Mouse (Mus musculus) embryonic facial prominence, embryonic 11.5 days (tissue): ENCODE data around the gene Tmem230. TPM values are rescaled to one million over a fixed set of nuclear protein-coding genes. Genes with fewer than 3 reads are reported as not detected.
"Not testable (repeated sequence)": the region's sequence is repeated elsewhere in the genome, so short reads cannot be mapped to it uniquely, and the experiment has no call there.

Source experiments
- ATAC-seq: fragments of 200-750 bp; cut with Nextera tagmentation; replicated peaks from 2 replicates; pipeline ENCODE4 v1.8.0; 2017; ENCODE audit warnings: low read depth; ENCODE audit not compliant: insufficient number of reproducible peaks, low FRiP score, low TSS enrichment
- DNase-seq: peaks from one replicate; pipeline ENCODE4 v3.0.0-alpha.2; 2015; ENCODE audit warnings: low spot score
- H3K27ac ChIP-seq: fragments of 300-500 bp; sonication (generic); replicated peaks from 2 replicates; pipeline ENCODE4 v1.5.1; 2014; ENCODE audit warnings: mild to moderate bottlenecking, low read depth, low read length, control low read depth
- H3K27me3 ChIP-seq: fragments of 300-500 bp; sonication (generic); 2 replicates; pipeline ENCODE4 v1.6.1; 2014; ENCODE audit warnings: mild to moderate bottlenecking, low read length, moderate library complexity, mixed read lengths; ENCODE audit not compliant: control insufficient read depth, insufficient read depth
- H3K36me3 ChIP-seq: fragments of 300-500 bp; sonication (generic); replicated peaks from 2 replicates; pipeline ENCODE4 v1.6.1; 2014; ENCODE audit warnings: low read depth, mild to moderate bottlenecking, low read length, moderate library complexity, mixed read lengths; ENCODE audit not compliant: control insufficient read depth, insufficient read depth
- H3K4me1 ChIP-seq: fragments of 300-500 bp; sonication (generic); 2 replicates; pipeline ENCODE4 v1.6.1; 2014; ENCODE audit warnings: low read length, mixed read lengths; ENCODE audit not compliant: control insufficient read depth, insufficient read depth
- H3K4me2 ChIP-seq: fragments of 300-500 bp; sonication (generic); 2 replicates; pipeline ENCODE4 v1.6.1; 2014; ENCODE audit warnings: low read depth, mild to moderate bottlenecking, control low read depth, low read length, moderate library complexity
- H3K4me3 ChIP-seq: fragments of 300-500 bp; sonication (generic); 2 replicates; pipeline ENCODE4 v1.5.1; 2014; ENCODE audit warnings: low read depth, low read length, control low read depth
- H3K9ac ChIP-seq: fragments of 300-500 bp; sonication (generic); replicated peaks from 2 replicates; pipeline ENCODE4 v1.6.1; 2014; ENCODE audit warnings: mild to moderate bottlenecking, control low read depth, low read length
- H3K9me3 ChIP-seq: fragments of 300-500 bp; sonication (generic); replicated peaks from 2 replicates; pipeline ENCODE4 v1.6.1; 2016; ENCODE audit warnings: mild to moderate bottlenecking, low read length, inconsistent platforms, mixed read lengths; ENCODE audit not compliant: control insufficient read depth
- WGBS: fragments of 180-500 bp; shearing (Covaris S2); extraction: QIAGEN DNeasy Blood & Tissue Kit; methylation state at CpG from one replicate; pipeline ENCODE4 v1.1.7; 2014; 5-methylcytosine and 5-hydroxymethylcytosine counted together
- polyA plus RNA-seq: library from polyadenylated mRNA; unstranded; fragments of >200 nt; fragmentation: Nextera tagmentation; extraction: Ambion mirVana; gene quantifications from 2 replicates; pipeline ENCODE4 v1.2.1, GENCODE M21; 2014

Tmem230 gene
- 51.3 and 56.4 TPM in 2 replicates for polyA plus RNA-seq

- Histone ChIP-seq H3K4me1 (no peaks in the 10 kb centered on the region), H3K27ac (no peak within 1 kb of the TSS), H3K4me2 (peak within 1 kb of the TSS; percentile 59), H3K9me3 (no peaks in the 10 kb centered on the region), H3K36me3 (no peaks in the 10 kb centered on the region; the same call in 1 of the 2 replicates), H3K27me3 (no peaks in the 10 kb centered on the region), H3K9ac (peak within 1 kb of the TSS; percentile 67), H3K4me3 (peak within 1 kb of the TSS; percentile 51)
- ATAC-seq (peak; percentile 92), DNase-seq (peak; percentile 98)
- 6% methylated on average over 50 of the region's 50 CpGs for WGBS
Observed at GRCm38 (mm10) chr2:132247539-132248313, at the start of gene Tmem230. Gene Tmem230 (minus strand): TSS chr2:132247807.

GRCm38 (mm10) chr2:132293694-132294450 is 46.3 kb upstream of the Tmem230 start:
- DNase-seq, result no peak
- WGBS, result 97% methylated on average over 10 of the region's 10 CpGs
- H3K4me2 ChIP-seq, result no peak overlapping the region
- H3K9me3 ChIP-seq, result no peaks in the 10 kb centered on the region
- H3K27ac ChIP-seq, result no peak overlapping the region
- no peak for ATAC-seq
- H3K27me3 ChIP-seq, result no peaks in the 10 kb centered on the region
- H3K4me1 ChIP-seq, result no peaks in the 10 kb centered on the region
- H3K9ac ChIP-seq, result no peak overlapping the region
- no peak overlapping the region for H3K4me3 ChIP-seq
- peaks cover 4% of the 10 kb centered on the region; the same call in 1 of the 2 replicates for H3K36me3 ChIP-seq

GRCm38 (mm10) chr2:132292083-132292482 is 44.5 kb upstream of the Tmem230 start:
- Histone ChIP-seq H3K9ac (no peak overlapping the region), H3K4me2 (no peak overlapping the region), H3K27me3 (no peaks in the 10 kb centered on the region), H3K27ac (no peak overlapping the region), H3K4me3 (no peak overlapping the region), H3K36me3 (no peaks in the 10 kb centered on the region; the same call in 1 of the 2 replicates), H3K9me3 (no peaks in the 10 kb centered on the region), H3K4me1 (no peaks in the 10 kb centered on the region)
- 44% methylated on average over 4 of the region's 4 CpGs for WGBS
- ATAC-seq (no peak), DNase-seq (no peak)

GRCm38 (mm10) chr2:132291265-132291664 is 43.7 kb upstream of the Tmem230 start:
- Histone ChIP-seq H3K4me2 (no peak overlapping the region), H3K27me3 (no peaks in the 10 kb centered on the region), H3K27ac (no peak overlapping the region), H3K4me3 (no peak overlapping the region), H3K4me1 (no peaks in the 10 kb centered on the region), H3K9me3 (no peaks in the 10 kb centered on the region), H3K9ac (no peak overlapping the region), H3K36me3 (no peaks in the 10 kb centered on the region; the same call in 1 of the 2 replicates)
- WGBS, result 70% methylated on average over 3 of the region's 3 CpGs
- no peak for ATAC-seq
- no peak for DNase-seq

GRCm38 (mm10) chr2:132290808-132291207 is 43.2 kb upstream of the Tmem230 start:
- Histone ChIP-seq H3K4me1 (no peaks in the 10 kb centered on the region), H3K4me3 (no peak overlapping the region), H3K27me3 (no peaks in the 10 kb centered on the region), H3K9ac (no peak overlapping the region), H3K27ac (no peak overlapping the region), H3K9me3 (no peaks in the 10 kb centered on the region), H3K4me2 (no peak overlapping the region), H3K36me3 (no peaks in the 10 kb centered on the region; the same call in 1 of the 2 replicates)
- ATAC-seq (no peak), DNase-seq (no peak)
- 83% methylated on average over 6 of the region's 6 CpGs for WGBS

- not testable (repeated sequence) for DNase-seq, H3K27ac ChIP-seq, H3K9me3 ChIP-seq, H3K4me3 ChIP-seq, H3K4me2 ChIP-seq, H3K27me3 ChIP-seq, H3K36me3 ChIP-seq, H3K4me1 ChIP-seq, ATAC-seq, H3K9ac ChIP-seq
- 82% methylated on average over 5 of the region's 7 CpGs for WGBS
Observed at GRCm38 (mm10) chr2:132289213-132289612, 41.6 kb upstream of the Tmem230 start.

- Histone ChIP-seq H3K4me2 (no peak overlapping the region), H3K27ac (no peak overlapping the region), H3K9me3 (no peaks in the 10 kb centered on the region), H3K4me3 (no peak overlapping the region), H3K9ac (no peak overlapping the region), H3K36me3 (no peaks in the 10 kb centered on the region), H3K27me3 (no peaks in the 10 kb centered on the region), H3K4me1 (peaks cover 3% of the 10 kb centered on the region; the same call in 1 of the 2 replicates)
- ATAC-seq (no peak), DNase-seq (no peak)
- 88% methylated on average over 9 of the region's 9 CpGs for WGBS
Observed at GRCm38 (mm10) chr2:132286376-132287076, 38.9 kb upstream of the Tmem230 start.
